Mouse (Mus musculus) Muller cell, postnatal 12 days (primary cell): ENCODE measurements around the gene Ccdc40.
A peak's percentile ranks its signal among the peaks of the same experiment; 100 is the strongest.
"Not testable (repeated sequence)": the region's sequence is repeated elsewhere in the genome, so short reads cannot be mapped to it uniquely, and the experiment has no call there.

Source experiments
- DNase-seq: peaks from one replicate; pipeline ENCODE4 v3.0.0-alpha.2; 2015; ENCODE audit errors: inconsistent ontology term

The Ccdc40 gene

DNA sequence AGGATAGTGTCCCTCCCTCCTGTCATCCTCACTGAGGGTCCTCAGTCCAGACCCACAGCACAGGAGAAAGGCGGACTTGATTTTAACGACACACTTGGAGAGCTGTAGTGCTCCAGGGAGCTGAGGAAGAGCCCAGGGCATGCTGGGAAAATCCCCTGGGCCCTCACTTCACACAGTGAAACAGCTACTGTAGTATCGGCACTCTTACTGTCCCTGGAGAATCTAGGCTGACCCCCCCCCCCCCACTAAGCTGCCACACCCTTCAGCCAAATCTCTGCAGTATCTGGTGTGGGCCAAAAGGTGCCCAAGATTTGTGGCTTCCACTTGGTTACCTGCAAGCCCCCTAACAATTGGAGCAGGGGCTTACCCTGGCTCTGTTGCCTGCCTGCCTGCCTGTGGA lies 8.6 kb downstream of the Ccdc40 start:
- no peak for DNase-seq

DNA sequence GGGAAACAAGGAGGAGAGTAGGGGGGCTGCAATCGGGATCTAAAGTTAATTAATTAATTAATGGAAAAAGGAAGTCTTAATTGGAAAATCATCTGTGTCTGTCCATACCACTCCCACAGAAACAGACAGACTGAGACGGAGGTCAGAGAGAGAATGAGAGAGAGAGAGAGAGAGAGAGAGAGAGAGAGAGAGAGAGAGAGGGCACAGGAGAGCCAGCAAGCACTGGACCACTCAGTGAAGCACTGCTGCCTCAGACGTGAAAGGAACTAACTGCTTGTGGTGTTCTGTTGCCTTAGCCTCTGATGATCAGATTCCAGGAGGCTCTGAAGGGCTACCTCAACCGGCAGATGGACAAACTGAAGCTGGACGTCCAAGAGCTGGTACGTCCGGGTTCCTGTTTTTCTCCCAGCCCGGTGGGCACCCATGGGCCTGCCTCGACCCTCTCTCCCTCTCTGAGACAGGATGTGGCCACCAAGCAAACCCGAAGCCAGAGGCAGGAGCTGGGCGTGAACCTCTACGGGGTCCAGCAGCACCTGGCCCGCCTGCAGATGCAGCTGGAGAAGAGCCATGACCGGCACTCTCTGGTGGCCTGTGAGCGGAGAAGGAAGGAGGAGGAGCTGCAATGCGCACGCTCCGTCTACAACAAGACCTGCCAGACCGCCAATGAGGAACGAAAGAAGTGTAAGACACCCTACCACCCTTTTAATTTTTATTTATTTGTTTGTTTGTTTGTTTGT lies 9.4 kb downstream of the Ccdc40 start:
- DNase-seq, result no peak

GRCm38 (mm10) chr11:119238305-119238721 lies 9.9 kb downstream of the Ccdc40 start:
- peak; percentile 37 for DNase-seq

GRCm38 (mm10) chr11:119239480-119239879 lies 11.1 kb downstream of the Ccdc40 start:
- no peak for DNase-seq

GRCm38 (mm10) chr11:119245543-119245942 lies 17.2 kb downstream of the Ccdc40 start:
- DNase-seq, result not testable (repeated sequence)

GRCm38 (mm10) chr11:119249011-119249410 lies 20.6 kb downstream of the Ccdc40 start:
- DNase-seq, result peak; percentile 55

GRCm38 (mm10) chr11:119250998-119251397 lies 22.6 kb downstream of the Ccdc40 start:
- DNase-seq, result no peak

GRCm38 (mm10) chr11:119252854-119253541 lies 24.6 kb downstream of the Ccdc40 start:
- peak; percentile 33 for DNase-seq

DNA sequence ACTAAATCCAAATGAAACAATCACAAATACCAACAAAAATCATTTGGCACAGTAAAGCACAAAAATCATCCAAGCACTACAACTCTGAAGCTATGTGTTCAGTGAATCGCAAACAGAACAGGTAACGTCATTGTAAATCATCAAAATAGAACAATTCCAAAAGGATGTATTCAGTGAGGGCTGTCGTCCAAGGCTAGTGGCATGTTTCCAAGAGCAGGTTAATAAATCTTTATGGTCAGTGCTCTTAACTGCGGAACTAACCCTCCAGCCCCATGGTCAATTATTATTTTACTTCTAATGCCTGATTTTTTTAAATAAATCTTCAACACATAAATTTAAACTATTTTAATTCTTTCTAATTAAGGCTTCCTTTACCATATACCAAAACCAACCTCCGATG lies 28.2 kb downstream of the Ccdc40 start:
- DNase-seq, result not testable (repeated sequence)

- DNase-seq, result no peak
Observed at GRCm38 (mm10) chr11:119258216-119258571, 29.8 kb downstream of the Ccdc40 start.

DNA sequence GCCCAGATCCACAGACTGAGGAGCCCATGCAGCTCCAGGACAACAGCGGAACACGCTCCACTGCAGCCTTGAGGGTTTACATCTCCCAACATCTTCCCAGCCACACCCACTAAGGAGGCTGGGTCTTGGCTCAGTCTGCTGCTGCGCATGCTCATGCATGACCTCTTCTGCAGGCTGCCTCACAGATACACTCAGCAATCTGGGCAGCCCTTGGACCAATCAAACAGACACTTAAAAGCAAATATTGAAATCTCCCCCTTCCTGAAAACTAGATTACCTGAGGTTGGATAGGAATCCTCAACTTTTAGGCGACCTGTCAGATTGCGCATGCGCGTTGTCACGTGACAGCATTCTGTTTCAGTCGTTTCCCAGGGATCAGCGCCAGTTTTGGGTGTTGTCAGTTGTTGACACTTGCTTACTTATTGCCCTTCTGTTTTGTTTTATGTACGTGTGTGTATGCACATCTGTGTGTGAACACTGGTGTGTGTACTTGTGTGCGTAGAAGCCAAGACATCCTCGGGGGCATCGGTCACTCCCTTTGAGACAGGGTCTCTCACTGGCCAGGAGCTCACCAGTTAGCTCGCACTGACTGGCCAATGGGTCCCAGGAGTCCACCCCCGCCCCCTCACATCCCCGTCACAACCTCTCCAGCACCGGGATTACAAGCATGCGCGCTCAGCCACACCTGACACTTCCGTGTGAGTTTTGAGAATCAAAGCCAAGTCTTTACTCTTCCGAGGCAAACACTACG lies 30.4 kb downstream of the Ccdc40 start:
- DNase-seq, result peak; percentile 62

DNA sequence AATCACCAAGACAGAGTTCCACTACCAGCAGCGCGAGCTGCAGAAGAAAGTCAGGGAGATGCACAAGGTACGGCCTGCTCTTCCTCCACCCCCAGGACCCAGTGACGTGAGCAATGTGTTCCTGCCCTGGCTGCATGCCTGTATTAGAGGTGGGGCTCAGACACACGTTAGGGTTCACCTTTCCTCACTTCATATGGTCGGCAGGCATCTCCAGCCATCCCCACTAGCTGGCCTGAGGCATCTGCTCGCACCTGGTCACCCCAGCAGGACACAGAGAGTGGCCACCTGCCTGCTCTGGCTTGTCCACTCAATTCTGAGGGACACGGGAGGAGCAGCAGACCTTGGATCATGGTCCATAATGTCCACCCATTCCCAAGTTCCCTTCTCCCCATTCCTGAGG lies 31.6 kb downstream of the Ccdc40 start:
- no peak for DNase-seq

DNA sequence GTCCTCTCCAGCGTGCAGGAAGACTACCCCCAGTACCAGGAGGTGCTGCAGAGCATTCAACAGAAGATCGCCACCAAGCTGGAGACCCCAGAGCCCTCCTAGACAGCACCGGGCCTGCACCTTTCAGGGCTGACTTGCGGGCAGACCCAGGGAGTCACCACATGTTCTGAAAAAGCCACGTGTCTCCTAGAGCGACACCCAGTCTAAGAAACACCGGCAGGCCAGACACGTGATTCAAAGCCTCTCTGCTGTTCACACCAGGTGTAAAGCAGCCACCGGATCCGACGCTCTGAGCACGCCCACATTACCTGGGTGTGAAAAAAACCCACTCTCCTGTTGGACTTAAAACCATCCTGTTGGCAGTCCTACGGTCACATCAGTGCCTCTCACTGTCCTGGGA lies 36.0 kb downstream of the Ccdc40 start:
- DNase-seq, result no peak

DNA sequence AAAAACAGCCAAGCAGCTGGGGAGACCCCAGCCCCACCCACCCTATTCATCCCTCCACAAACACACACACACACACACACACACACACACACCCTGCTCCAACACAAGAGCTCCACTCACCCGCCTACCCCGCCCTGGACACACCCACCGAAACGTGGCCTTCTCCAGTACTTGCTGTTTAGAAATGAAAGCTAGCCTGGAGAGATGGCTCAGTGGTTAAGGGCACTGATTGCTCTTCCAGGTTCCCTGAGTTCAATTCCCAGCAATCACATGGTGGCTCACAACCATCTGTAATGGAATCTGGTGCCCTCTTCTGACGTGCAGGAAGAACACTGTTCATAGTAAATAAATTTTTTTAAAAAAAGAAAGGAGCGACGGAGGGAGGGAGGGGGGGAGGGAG lies 37.4 kb downstream of the Ccdc40 start:
- DNase-seq, result no peak

DNA sequence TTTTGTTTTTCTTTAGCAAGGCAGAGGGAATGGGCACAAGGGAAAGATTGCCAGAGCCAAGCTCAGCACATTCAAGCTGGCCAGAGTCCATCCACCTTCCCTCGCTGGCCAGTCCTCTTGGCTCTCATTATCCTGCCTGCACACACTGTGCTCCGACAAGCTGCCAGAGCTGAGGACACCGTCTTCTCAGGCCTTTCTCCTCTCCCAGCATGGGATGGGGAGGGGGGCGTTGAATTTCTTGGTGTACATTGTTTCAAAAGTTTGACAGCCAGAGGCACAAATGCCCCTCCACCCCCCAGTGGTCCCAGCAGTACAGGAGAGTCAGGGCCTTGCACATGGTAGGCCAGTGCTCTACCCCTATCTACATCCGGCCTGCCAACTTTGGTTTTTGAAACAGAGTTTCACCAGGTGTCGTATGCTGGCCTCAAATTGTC lies 38.9 kb downstream of the Ccdc40 start:
- DNase-seq, result peak; percentile 48

DNA sequence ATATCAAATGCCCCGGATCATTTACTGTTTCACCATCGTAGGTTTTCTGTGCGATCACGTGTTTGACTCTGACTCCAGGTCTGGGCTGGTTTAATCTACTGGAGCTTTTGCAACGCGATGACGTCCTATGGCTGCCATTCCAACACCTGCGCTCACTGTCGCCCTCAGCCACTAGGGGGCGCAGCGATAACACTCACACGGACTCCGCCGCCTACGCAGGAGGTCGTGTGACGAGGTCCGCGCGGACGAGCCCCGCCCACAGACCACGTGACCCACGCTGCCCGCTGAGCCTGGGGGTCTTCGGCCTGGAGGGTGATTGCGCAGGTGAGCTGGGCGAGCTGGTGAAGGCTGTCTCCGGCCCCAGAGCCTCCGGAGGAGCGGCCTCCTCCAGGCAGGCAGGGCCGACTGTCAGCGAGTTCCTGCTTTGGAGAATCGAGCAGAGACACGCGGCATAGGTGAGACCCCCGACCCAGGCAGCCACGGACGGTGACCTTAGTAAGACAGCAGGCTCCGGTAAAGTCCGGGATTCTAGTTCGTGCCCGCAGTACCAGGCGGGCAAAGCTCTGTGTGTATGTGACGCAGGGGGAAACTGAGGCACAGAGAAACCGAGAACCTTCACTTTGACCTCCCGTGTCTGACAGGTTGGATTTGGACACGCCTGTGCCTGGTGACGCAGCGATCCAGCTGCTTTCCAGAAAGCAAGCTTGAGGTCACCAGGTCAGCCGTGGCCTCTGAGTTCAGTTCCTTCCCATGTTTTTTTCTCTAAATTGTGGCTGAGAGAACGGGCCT lies 39.6 kb downstream of the Ccdc40 start, which contains the start of gene Gaa:
Gaa (plus strand) TSS at position 120 of the 789 bp plus-strand sequence.
- peak; percentile 88 for DNase-seq

DNA sequence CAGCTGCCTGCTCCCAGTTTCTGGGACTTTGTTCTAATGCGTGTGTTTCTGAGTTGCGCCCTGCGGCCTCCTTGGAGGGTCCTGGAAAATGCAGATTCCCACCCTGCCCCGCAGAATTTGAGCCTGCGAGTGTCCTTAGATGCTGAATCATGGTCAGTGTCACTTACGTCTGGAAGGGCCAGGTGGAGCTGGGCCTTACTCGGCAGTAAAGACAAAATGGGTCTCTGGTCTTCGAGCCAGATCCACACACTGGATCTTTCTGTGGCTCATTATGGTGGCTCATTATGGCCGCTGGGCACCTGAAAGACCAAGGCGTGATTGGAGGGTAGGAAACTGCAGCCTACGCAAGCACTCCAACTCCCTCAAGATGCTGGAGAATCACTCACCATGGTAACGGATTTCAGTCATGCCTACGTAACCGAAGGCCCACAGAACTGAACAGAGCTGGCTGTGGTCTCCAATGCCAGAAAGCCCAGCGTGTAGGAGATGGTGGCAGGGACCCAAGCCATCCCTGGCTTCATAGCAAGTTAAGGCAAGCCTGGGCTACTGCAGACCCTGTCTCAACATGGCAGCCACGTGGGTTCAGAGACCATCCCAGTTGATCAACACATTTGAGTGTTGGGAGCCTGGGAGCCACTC lies 40.3 kb downstream of the Ccdc40 start:
- no peak for DNase-seq

DNA sequence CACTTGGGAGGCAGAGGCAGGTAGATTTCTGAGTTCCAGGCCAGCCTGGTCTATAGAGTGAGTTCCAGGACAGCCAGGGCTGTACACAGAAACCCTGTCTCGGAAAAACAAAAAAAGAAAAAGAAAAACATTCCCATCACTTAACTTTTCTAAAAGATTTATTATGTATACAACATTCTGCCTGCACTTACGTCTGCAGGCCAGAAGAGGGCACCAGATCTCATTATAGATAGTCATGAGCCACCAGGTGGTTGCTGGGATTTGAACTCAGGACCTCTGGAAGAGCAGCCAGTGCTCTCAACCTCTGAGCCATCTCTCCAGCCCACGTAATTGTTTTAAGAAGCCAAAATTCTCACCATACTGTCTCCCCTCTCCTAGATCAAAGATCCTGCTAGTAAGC lies 44.1 kb downstream of the Ccdc40 start:
- not testable (repeated sequence) for DNase-seq

DNA sequence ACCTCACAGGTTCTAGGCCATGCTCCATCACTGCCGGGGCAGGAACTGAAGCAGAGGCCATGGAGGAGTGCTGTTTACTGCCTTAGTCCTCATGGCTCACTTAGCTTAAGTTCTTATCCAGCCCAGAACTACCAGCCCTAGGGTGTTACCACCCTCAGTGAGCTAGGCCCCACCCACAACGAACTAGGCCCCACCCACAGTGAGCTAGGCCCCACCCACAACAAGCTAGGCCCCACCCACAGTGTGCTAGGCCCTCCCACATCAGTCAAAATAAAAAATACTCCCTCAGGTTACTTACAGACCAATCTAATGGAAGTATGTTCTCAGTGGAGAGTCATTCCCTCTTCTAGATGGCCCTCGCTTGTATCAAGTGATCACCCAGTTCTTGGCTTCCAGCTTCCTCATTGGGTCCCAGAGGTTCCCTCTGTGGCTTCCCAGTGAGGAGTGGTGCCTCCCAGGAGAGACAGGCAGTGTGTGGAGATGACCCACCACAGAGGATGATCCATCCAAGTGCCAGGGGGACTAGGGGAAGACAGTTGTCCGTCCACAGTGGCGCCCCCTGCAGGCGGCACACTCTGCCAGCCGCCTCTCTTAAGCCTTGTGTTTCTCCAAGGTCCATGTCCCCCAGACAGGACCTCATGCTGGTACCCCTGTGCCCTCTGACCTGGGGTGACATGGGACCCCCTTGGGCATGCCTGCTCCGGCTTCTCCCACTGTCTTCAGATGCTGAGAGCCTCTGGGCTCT lies 45.0 kb downstream of the Ccdc40 start:
- no peak for DNase-seq

- DNase-seq, result no peak
Observed at GRCm38 (mm10) chr11:119281030-119281429, 52.7 kb downstream of the Ccdc40 start.
